Mouse (Mus musculus): ENCODE data around the gene Rhof.
A peak's percentile ranks its signal among the peaks of the same experiment; 100 is the strongest.

Gene Rhof

DNA sequence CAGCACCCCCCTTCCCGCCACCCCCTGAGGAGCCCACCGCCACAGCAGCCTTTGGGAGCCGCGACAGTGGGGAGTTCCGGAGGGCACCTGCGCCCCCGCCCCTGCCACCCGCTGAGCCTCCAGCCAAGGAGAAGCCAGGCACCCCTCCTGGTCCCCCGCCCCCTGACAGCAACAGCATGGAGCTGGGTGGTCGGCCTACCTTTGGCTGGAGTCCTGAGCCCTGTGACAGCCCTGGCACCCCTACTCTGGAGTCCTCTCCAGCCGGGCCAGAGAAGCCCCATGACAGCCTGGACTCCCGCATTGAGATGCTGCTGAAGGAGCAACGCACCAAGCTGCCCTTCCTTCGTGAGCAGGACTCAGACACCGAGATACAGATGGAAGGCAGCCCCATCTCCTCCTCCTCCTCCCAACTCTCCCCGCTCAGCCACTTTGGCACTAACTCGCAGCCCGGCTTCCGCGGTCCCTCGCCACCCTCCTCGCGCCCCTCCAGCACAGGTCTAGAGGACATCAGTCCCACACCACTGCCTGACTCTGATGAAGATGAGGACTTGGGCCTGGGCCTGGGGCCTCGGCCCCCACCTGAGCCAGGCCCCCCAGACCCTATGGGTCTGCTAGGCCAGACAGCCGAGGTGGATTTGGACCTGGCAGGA, 15.7 kb upstream of the Rhof start:
- no peak for DNase-seq (ENCODE audit: low spot score in 2 of 2)

DNA sequence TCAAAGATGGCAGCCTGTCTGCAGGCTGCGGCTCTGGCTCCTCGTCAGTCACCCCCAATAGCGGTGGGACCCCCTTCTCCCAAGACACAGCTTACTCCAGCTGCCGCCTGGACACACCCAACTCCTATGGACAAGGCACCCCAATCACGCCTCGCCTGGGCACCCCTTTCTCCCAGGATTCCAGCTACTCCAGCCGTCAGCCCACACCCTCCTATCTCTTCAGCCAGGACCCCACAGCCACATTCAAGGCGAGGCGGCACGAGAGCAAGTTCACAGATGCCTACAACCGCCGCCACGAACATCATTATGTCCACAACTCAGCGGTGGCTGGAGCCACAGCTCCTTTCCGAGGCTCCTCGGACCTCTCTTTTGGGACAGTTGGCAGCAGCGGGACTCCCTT, 15.1 kb upstream of the Rhof start:
- no peak for DNase-seq (ENCODE audit: low spot score in 2 of 2)

DNA sequence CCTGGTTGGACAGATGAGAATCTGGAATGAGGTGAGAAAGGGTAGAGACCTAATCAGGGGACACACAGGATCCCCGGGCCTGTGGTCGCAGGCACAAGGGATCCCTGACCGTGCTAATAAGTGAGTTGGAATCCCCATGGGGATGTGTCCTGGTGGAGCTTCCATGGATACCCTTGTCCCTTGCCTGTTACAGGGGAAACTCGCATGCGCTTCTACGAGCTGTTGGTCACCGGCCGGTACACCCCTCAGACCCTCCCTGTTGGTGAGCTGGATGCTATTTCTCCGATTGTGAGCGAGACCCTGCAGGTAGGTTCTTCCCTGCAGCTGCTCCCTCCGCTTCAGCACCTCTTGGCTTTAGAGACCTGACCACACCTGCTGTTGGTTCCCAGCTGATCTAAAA, 13.9 kb upstream of the Rhof start:
- no peak for DNase-seq (ENCODE audit: low spot score in 2 of 2)

DNA sequence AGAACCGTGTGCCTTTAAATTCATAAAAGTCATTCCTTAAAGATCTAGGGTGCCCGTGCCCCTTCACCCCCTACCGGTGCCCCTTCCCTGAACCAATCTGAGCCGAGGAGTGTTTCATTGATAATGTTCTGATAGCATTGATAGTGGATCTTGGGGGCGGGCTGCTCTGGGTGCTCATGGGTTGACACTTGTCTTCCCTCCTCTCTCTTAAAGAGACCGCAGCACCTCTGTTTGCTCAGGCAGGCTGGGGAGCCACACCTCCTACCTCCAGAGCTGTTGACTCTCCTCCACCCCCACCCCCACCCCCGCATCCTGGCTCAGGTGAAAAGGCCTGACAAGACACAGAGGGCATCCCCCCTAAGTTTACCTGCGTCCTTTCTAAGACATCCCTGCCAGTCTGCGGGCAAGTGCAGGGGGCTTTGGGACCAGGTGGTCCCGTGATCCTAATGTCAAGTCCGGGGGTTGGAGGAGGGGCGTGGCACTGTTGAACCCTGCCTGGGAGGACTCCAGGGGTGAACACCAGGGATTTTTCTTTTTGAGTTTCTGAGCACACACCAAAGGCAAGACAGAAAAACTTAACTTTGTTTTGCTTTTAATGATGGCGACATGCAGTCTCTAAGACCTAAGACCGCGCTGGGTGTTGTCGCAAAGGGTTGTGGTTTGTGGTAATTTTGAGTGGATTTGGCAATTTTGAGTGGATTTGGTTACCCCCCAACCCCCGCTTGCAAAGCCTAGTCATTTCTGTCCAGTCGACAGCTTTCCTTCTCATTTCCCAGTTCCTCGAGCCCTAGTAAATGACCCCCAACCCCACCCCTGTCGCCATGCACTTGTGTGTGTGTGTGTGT, 12.5 kb upstream of the Rhof start:
- DNase-seq (ENCODE audit: low spot score in 2 of 2), result no peak

DNA sequence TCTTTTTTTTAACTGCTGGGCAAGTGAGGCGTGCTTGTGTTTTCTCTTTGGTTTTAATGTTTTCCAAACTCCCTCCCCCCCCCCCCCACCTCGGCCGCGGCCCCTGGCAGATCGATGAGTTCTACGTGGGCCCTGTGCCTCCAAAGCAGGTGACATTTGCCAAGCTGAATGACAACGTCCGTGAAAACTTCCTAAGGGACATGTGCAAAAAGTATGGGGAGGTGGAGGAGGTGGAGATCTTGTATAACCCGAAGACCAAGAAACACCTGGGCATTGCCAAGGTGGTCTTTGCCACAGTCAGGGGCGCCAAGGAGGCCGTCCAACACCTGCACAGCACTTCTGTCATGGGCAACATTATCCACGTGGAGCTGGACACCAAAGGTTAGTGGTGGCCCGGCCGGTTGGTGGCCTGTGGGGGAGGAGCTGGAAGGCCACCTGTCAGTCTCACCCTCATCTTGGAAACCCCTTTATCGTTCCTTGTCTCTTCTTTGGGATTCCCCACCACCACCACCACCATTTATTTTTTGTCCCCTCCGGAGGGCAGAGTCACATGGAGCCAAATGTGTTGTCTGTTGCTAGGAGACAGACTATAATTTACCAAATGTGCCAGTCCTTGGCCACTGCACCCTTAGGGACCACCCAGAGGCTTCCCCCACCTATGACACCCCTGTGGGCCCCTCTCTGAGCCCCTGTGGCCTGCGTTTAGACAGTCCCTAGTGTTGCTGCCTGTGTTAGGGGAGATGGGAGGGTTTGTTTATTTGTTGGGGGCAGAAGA, 11.7 kb upstream of the Rhof start:
- no peak for DNase-seq (ENCODE audit: low spot score in 2 of 2)

DNA sequence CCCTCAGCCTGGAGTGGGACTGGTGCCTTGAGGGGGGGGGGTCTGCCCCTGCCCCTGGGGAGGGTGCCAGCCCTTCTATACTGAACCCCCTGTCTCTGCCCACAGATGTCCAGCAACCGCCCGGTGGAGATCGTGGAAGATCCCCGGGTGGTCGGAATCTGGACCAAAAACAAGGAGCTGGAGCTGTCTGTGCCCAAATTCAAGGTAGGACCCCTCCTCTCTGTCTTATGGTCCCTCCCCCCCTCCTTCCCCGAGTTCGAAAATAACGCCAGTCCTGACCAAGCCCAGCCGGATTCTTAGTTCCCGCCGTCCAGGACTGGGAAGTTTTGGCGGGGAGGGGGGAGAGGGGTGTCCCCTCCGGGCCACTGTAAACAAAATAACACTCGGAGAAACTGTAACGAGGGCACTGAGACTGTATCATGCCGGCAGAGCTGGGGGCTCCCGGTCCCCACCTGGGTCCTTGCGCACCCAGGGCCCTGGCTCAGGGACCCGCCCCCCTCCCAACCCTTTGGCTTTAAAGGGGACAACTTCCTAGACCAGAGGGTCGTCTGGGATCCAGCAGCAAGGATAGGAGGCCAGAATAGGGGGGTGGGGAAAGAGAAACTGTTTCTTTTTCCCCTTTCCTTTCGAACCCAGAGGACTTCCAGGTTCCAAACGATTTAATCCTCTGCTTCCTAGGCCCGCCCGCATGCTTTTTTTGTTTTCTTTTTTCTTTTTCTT, 10.9 kb upstream of the Rhof start:
- no peak for DNase-seq (ENCODE audit: low spot score in 2 of 2)

DNA sequence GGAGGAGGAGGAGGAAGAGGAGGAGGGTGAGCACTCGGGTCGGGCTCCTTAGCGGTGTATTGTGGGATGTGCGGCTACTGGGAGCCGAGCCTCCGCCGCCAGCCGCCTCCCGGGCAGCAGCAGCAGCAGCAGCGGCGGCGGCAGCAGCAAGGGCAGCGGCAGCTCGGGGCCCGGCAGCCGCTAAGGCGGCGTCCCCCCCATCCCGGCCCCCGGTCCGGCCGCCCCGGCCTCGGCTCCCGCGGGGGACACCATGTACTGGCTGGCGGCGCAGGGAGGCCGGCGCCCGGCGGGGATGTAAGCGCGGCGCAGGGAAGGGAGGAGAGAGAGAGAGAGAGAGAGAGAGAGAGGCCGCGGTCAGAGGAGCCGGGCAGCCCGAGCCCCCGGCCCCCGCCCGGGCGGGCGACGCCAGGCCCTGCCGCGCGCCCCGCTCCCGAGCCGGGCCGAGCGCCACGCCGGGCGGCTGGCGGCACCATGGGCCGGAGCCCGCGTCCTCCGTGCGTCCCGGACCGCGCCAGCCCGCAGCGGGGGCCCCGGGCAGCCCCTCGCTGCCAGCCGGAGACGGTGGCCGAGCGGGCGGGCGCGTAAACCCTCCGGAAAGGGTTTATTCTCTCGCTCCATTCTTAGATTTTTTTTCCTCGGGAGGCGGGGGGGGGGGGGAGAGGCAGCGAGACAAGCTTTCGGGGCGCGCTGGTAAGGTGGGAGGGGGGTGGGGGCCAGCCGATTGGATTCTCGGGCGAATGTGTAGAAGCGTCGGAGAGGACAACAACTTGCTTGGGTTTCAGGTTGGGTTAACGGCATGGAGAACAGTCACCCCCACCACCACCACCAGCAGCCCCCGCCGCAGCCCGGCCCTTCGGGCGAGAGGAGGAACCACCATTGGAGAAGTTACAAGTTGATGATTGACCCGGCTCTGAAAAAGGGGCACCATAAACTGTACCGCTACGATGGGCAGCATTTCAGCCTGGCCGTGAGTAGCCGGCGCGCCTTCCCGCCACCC, 10.0 kb upstream of the Rhof start, which contains the start of gene Setd1b:
Gene Setd1b, plus strand, starts transcription at position 33 of the 997 bp plus-strand sequence.
- peak; percentile 69 to 70 for DNase-seq (ENCODE audit: low spot score in 2 of 2)

DNA sequence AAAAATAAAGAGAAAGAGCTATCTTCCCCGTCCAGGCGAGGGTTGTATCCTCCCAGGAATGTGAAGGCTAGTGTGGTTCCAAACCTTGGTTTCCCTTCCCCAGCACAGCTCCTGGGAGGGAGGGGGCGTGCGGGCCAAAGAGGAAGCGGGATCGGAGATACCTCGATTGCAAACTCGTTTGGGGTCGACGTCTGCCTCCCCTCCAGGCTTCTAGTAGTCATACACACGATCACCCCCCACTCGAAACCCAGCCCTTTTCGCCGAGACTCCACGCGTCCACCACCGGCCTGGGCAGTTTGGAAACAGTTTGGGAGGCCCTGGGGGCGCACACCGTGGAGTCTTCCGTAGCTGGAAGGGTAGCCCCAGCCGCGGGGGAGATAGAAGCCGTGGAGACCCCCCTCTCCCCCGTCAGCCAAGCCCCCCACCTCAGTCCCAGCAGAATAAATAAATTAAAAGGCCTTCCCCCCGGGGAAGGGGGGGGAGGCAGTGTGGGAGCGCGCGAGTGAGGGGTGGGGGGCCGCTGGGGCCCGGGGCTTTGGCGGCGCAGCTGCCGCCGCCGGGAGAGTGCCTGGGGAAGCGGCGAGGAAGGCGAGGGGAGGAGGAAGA, 9.2 kb upstream of the Rhof start:
- peak in 1 of 2 experiments; percentile 69 for DNase-seq (ENCODE audit: low spot score in 2 of 2)

DNA sequence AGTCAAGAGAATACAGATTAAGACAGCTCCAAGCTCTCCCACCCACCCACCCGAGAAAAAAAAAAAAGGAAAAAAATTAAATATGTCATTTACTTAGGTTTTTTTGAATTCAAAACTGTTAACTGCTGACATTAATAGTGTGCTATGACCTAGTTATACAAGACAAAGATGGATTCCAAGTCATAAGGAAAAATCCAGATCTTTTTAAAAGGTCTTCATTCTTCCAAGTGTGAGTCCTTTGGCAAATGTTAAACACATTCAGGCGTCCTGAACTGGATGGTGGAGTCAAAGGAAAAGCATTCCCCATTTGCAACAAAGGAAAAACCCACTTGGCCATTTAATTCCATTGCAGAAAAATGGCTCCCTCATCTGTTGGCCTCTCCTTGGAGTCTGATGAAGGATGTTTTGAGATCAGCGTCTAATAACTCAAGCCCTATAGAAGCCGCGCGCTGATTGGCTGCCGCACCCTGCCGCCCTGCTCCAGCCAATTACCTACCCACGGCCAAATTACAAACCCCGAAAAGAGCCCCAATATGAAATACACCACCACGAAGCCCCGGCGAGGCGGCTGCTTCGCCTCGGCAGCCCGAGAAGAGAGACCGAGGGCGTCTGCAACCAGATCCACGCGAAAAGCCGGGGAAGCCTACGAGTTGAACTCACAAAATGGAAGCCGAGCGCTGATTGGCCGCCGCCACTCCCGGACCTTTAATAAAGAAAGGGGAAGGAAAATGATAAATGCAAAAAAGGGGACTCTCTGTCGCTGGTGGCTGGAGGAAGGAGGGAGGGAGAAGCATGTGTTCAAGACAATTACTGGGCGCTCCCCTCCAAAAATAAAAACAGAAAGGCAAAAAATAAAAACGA, 8.4 kb upstream of the Rhof start:
- peak; percentile 89 to 93 for DNase-seq (ENCODE audit: low spot score in 2 of 2)

DNA sequence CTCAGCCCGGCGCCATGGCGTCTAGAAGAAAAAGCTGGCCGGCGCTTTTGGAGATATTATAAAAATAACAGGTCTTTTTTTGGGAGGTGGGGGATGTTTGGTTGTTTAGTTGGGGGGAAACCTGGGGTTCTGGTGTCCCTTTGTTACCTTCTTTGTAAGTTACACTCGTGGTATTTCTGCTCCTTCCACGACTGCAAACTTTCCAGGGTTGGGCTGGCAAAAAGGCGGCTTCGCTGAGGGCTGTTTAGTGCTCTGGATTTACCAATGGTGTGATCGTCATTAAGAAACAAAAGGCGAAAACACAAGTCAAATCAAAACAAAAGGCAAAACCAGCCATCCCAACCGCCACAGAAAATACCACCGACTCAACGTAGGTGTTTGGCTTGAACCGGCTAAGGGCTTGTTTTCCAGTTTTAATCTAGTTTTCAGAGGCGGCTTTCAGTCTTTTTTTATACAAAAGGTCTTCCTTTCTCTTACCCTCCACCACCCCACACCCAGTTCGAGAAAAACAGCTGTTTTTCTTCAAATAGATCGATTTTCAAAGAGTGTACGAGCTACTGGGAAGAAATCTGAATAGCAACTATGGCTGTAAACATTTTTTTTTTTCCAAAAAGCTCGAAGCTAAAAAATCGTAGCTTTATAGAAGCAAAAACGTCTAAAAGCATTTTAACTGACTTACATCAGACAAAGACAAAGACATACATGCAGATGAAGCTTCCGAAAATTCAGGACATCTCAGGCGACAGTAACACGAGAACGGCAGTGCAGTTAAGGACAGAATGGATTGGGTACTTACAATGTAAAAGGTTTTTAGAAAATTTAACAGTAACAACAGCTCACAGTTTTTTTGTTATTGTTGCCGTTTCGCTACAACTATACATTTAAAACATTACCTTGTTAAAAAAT, 7.5 kb upstream of the Rhof start:
- no peak for DNase-seq (ENCODE audit: low spot score in 2 of 2)

DNA sequence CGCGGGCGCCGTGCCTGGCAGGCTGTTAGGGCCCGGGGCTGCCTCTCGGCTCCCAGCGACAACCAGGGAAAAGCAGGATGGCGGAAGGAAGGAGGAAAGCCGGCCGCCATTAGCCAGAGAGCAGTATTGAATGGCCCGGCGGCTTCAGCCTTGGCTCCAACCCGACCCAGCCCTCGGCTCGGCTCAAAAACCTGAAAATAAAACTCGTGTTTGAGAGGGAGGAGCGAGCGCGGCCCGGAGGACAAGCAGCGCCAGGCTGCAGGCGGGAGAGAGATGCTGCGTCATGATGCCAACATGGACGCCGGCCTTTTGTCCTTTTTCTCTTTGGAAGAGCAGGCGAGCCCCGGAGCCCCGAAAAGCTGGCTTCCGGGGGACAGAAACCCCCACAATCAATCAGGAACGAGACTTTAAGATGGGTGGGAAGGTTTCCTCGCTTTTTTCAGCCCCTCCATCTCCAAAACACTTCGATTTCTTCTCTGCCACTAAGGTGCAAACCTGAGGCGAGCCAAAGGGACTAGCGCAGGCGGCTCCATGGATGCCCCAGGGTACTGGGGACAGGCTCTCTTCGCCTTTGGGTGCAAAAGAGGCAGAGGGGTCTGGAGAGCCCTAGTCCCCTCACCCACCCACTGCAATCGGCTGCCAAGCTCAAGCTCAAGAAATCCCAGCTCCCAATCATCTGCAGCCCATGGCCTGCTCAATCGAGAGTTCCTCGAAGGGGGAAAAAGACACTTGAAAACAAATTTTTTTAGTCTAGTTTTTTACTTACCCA, 6.6 kb upstream of the Rhof start:
- DNase-seq (ENCODE audit: low spot score in 2 of 2), result peak; percentile 76 to 85

DNA sequence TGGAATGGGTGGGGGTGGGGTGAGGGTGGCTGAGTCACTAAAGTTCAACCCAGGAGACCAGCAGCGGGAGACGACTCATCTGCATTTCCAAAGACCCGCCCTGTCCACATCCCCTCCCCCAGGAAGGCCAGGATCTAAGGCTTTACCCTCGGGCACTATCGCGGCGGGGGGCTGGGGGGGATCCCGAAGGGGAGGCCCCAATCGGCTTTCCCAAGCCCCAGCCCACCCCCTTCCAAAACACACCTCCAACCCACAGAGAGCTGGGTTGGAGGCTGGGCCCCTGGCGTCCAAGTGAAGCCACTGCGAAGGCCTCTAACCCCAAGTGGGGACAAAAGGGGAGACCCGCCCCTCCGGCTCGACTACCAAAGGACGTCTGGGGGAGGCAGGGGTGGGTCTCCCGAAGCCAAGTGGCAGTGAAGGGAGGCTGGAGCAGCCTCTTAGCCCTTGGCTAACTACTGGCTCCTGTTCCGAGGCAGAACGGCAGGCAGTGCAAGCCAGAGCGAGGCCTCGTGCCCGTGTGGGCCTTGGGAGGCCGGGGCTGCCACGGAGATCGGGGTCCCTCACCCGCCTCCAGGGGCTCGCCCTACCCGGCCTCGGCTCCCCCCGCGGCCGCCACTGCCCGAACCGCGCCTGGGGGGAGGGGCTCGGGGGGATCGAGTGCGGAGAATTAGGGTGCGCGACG, 5.9 kb upstream of the Rhof start:
- DNase-seq (ENCODE audit: low spot score in 2 of 2), result peak in 1 of 2 experiments; percentile 57

DNA sequence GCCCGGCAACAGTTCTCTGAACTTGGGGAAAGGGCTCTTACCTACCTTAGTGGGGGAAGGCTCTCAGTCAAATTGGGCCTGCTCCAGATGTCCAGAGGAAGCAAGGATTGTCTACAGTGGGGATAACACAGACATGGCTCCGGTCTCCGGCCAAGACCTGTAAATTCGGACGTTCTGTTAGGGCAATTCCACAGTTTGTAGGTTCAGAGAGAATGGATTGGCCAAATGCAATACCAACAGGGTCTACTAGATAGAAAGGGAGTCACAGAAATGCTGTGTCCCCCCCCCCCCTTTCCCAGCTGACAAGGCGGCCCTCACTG, 5.4 kb upstream of the Rhof start:
- DNase-seq (ENCODE audit: low spot score in 2 of 2), result no peak

DNA sequence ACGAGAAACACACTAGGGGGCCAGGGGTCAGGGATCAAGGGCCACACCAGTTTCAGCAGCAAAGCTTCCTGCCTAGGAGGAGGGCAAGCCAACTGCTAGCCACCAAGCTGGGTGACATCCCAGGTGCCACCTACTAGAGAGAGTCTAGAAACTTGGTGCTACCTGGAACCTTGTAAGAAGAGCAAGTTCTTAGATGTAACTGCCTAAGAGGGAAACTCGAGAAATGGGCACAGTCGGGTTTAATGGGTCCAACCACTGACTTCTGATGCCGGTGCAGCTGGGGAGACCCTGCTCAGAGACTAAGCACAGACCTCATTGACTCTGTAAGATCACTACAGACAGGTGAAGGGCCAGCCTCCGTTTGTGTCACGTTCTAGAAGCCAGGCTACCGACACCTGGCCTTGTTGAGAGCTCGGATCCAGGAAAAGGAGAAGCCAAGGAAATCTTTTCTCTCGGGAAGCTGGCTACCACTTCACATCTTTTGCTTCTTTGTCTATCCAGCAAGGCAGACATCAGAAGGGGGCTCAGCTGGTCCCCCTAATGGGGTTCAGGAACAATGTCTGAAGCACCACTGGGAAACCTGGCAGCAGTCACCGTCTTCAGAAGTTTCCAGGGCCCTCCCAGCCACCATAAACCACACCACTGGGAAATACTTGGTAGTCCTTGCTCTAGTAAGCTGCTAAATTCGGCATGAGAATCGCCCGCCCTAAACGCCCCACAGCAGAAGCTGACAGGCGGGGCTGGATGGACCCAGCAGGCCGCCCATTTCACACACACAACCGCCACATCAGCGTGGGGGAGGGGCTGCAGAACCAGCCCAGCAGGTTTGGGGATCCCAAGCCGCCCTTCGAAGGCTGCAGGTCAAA, 4.8 kb upstream of the Rhof start:
- peak; percentile 71 to 81 for DNase-seq (ENCODE audit: low spot score in 2 of 2)

DNA sequence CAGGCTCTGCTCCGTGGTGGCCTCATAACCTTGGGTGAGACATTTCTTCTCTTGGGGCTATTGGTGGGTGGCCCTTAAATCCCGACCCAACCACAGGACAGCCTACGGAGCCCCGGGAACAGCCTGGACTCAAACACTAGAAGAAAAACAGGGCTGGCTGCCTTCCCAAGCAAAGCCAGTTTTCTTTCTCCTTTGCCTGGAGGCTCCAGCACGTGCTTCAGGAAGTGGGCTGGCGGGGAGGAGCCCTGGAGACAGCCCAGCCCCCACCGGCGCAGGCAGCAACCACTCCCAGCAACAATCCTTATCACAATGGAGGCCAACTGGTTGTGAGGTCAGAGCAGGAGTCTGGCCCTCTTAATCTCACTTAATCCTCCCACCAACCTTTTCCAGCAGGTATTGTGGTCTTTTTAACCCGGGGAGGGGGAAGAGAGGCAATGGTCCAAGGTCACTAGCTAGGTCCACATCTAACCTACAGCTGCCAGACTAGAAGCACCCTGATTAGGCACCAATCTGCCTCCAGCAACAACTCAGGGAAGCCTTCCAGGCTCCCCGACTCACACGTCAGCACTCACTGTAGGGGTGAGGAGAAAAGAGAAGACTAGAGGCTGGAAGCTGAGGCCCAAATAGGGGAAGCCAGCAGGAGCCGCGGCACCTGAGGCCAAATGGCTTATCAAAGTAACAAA, 4.0 kb upstream of the Rhof start:
- peak; percentile 75 to 78 for DNase-seq (ENCODE audit: low spot score in 2 of 2)

Data from spleen, postnatal 36 days (tissue).